Mouse (Mus musculus) telencephalon, adult 2 months (tissue): ENCODE measurements at regions not wholly inside any gene's neighbourhood (a gene's known extent, or its start where the extent isn't known, plus 50 kb on each side); places are given as distances from the start of the nearest gene placed in this dataset.

Experiments used
- DNase-seq: peaks from one replicate; pipeline ENCODE4 v3.0.0-alpha.2; 2011; ENCODE audit warnings: low read depth, low spot score

- DNase-seq: no peak
Observed at GRCm38 (mm10) chr12:92646634-92647033, 797.7 kb upstream of the Sel1l start.

- no peak for DNase-seq
Observed at GRCm38 (mm10) chr12:92645006-92645624, 796.2 kb upstream of the Sel1l start.

- DNase-seq: no peak
Observed at GRCm38 (mm10) chr12:92619120-92619519, 770.2 kb upstream of the Sel1l start.

- DNase-seq: no peak
Observed at GRCm38 (mm10) chr12:92618519-92618918, 769.6 kb upstream of the Sel1l start.

GRCm38 (mm10) chr12:92601673-92602072 lies 752.7 kb upstream of the Sel1l start:
- no peak for DNase-seq

- peak; percentile 19 for DNase-seq
Observed at GRCm38 (mm10) chr12:92589725-92590124, 740.8 kb upstream of the Sel1l start.

- no peak for DNase-seq
Observed at GRCm38 (mm10) chr12:92589305-92589704, 740.3 kb upstream of the Sel1l start.

- DNase-seq: no peak
Observed at GRCm38 (mm10) chr12:92578596-92578995, 729.6 kb upstream of the Sel1l start.
